Mouse (Mus musculus) liver, embryonic 14.5 days (tissue): ENCODE measurements around the gene Pik3r2. TPM values are rescaled to one million over a fixed set of nuclear protein-coding genes. Genes with fewer than 3 reads are reported as not detected.

Experiments
- ATAC-seq: fragments of 200-750 bp; cut with Nextera tagmentation; 2 replicates; pipeline ENCODE4 v1.8.0; 2017; ENCODE audit warnings: moderate number of reproducible peaks, mild to moderate bottlenecking, moderate library complexity; ENCODE audit not compliant: insufficient read depth
- DNase-seq, 3 experiments: peaks; one replicate each; pipeline ENCODE4 v3.0.0-alpha.2; 2012 to 2013; ENCODE audit warnings: low read depth in 3 of 3, low spot score in 3 of 3
- H3K27ac ChIP-seq: fragments of 300-500 bp; sonication (generic); 2 replicates; pipeline ENCODE4 v1.5.1; 2014; ENCODE audit warnings: moderate library complexity, mild to moderate bottlenecking, control low read depth, inconsistent platforms
- H3K27me3 ChIP-seq: fragments of 300-500 bp; sonication (generic); 2 replicates; pipeline ENCODE4 v1.6.1; 2014; ENCODE audit warnings: mild to moderate bottlenecking, low read length, moderate library complexity; ENCODE audit not compliant: control insufficient read depth, insufficient read depth
- H3K36me3 ChIP-seq: fragments of 300-500 bp; sonication (generic); replicated peaks from 2 replicates; pipeline ENCODE4 v1.6.1; 2014; ENCODE audit warnings: low read depth; ENCODE audit not compliant: control insufficient read depth, insufficient read depth
- H3K4me1 ChIP-seq, 2 experiments: fragments of 200-500 bp in 1 of 2; fragments of 300-500 bp in 1 of 2; sonication (generic) in 1 of 2; replicated peaks; 2 replicates each; pipeline ENCODE4 v1.6.1; 2012 to 2014; ENCODE audit warnings: antibody characterized with exemption in 1 of 2, inconsistent platforms in 1 of 2, low read length in 1 of 2; ENCODE audit not compliant: control insufficient read depth in 2 of 2, insufficient read depth in 2 of 2
- H3K4me2 ChIP-seq: fragments of 300-500 bp; sonication (generic); 2 replicates; pipeline ENCODE4 v1.6.1; 2014; ENCODE audit warnings: low read depth, mild to moderate bottlenecking, control low read depth, moderate library complexity
- H3K4me3 ChIP-seq, 2 experiments: fragments of 200-500 bp in 1 of 2; fragments of 300-500 bp in 1 of 2; sonication (generic) in 1 of 2; 2 replicates each; pipeline ENCODE4 v1.5.1; 2012 to 2014; ENCODE audit warnings: low read depth in 2 of 2, low read length in 2 of 2, mild to moderate bottlenecking in 2 of 2, control low read depth in 1 of 2, inconsistent platforms in 1 of 2, moderate library complexity in 1 of 2; ENCODE audit not compliant: insufficient read depth in 1 of 2
- H3K9ac ChIP-seq: fragments of 300-500 bp; sonication (generic); replicated peaks from 2 replicates; pipeline ENCODE4 v1.6.1; 2014; ENCODE audit warnings: mild to moderate bottlenecking, control low read depth, moderate library complexity
- H3K9me3 ChIP-seq: fragments of 300-500 bp; sonication (generic); 2 replicates; pipeline ENCODE4 v1.6.1; 2016; ENCODE audit warnings: low read length, mixed read lengths; ENCODE audit not compliant: control insufficient read depth
- CTCF ChIP-seq: IDR thresholded peaks from 2 replicates; pipeline ENCODE4 v1.5.1; 2016; ENCODE audit warnings: antibody characterized with exemption, low read depth, control low read depth
- EP300 ChIP-seq: IDR thresholded peaks from 2 replicates; pipeline ENCODE4 v1.6.1; 2016; ENCODE audit warnings: antibody characterized with exemption, low read depth
- WGBS: fragments of 180-500 bp; shearing (Covaris S2); extraction: QIAGEN DNeasy Blood & Tissue Kit; methylation state at CpG from one replicate; pipeline ENCODE4 v1.1.7; 2014; ENCODE audit not compliant: insufficient replicate concordance; 5-methylcytosine and 5-hydroxymethylcytosine counted together
- polyA plus RNA-seq, 2 experiments: library from polyadenylated mRNA; depleted of rRNA in 1 of 2; stranded (reverse) in 1 of 2; unstranded in 1 of 2; fragments of >200 nt; fragmentation: Nextera tagmentation in 1 of 2; extraction: Ambion mirVana in 1 of 2; gene quantifications; 2 replicates each; pipeline versions ENCODE4 v1.2.1 to v1.2.3; 2012 to 2014

The Pik3r2 gene
- polyA plus RNA-seq, 2 experiments: 8.2 to 17.5 TPM

- H3K9me3 ChIP-seq: no peaks in the 10 kb centered on the region
- no peak for ATAC-seq
- H3K27ac ChIP-seq: no peak overlapping the region
- H3K4me2 ChIP-seq: no peak overlapping the region
- no peak overlapping the region for H3K4me3 ChIP-seq
- no peaks in the 10 kb centered on the region for H3K36me3 ChIP-seq
- 66% methylated on average over 2 of the region's 2 CpGs for WGBS
- peaks cover 37% of the 10 kb centered on the region for H3K27me3 ChIP-seq
- TF ChIP-seq CTCF (peak; percentile 46), EP300 (no peak)
- DNase-seq: no peak
- H3K4me1 ChIP-seq: peaks cover 26 to 28% of the 10 kb centered on the region in 2 experiments
- no peak overlapping the region for H3K9ac ChIP-seq
These were observed 18.9 kb upstream of the Pik3r2 start for GRCm38 (mm10) chr8:70795370-70795769.

GRCm38 (mm10) chr8:70794215-70794614 is 17.7 kb upstream of the Pik3r2 start:
- no peak overlapping the region for H3K4me3 ChIP-seq
- peaks cover 27 to 28% of the 10 kb centered on the region in 2 experiments for H3K4me1 ChIP-seq
- H3K4me2 ChIP-seq: no peak overlapping the region
- TF ChIP-seq CTCF: no peak
- no peak for TF ChIP-seq EP300
- no peak overlapping the region for H3K9ac ChIP-seq
- DNase-seq (no peak), ATAC-seq (no peak)
- H3K27ac ChIP-seq: no peak overlapping the region
- H3K9me3 ChIP-seq: no peaks in the 10 kb centered on the region
- H3K36me3 ChIP-seq: no peaks in the 10 kb centered on the region
- H3K27me3 ChIP-seq: peaks cover 26% of the 10 kb centered on the region
- 69% methylated on average over 2 of the region's 2 CpGs for WGBS

- H3K4me1 ChIP-seq: peaks cover 27 to 28% of the 10 kb centered on the region in 2 experiments
- 0 out of 2 replicates have a peak, but pooled peaks have one; percentile 2 for TF ChIP-seq CTCF
- no peak for TF ChIP-seq EP300
- WGBS: under 1% methylated on average over 20 of the region's 20 CpGs
These were observed 16.2 kb upstream of the Pik3r2 start for GRCm38 (mm10) chr8:70792700-70793099.

GRCm38 (mm10) chr8:70791975-70792691 is 15.6 kb upstream of the Pik3r2 start:
- WGBS: 1% methylated on average over 58 of the region's 58 CpGs
- Histone ChIP-seq H3K27ac (peak overlapping the region; percentile 6; the same call in 1 of the 2 replicates), H3K36me3 (no peaks in the 10 kb centered on the region; the same call in 1 of the 2 replicates), H3K27me3 (peaks cover 6% of the 10 kb centered on the region), H3K9me3 (no peaks in the 10 kb centered on the region), H3K4me3 (peak overlapping the region; percentile 67 to 68), H3K9ac (peak overlapping the region; percentile 78), H3K4me2 (peak overlapping the region; percentile 74), H3K4me1 (peaks cover 22 to 27% of the 10 kb centered on the region in 2 experiments)
- DNase-seq (peak; percentile 80 to 84 (median 82)), ATAC-seq (peak; percentile 52)
- TF ChIP-seq CTCF (no peak), EP300 (no peak)

More at GRCm38 (mm10) chr8:70792700-70793099, 16.2 kb upstream of the Pik3r2 start:
- H3K9me3 ChIP-seq: no peaks in the 10 kb centered on the region
- DNase-seq (peak; percentile 54 to 63 (median 62)), ATAC-seq (peak; percentile 4; the same call in 1 of the 2 replicates)
- H3K27me3 ChIP-seq: peaks cover 11% of the 10 kb centered on the region
- H3K4me2 ChIP-seq: peak overlapping the region; percentile 74
- peak overlapping the region; percentile 45 to 67 for H3K4me3 ChIP-seq
- no peak overlapping the region for H3K27ac ChIP-seq
- no peaks in the 10 kb centered on the region; the same call in 1 of the 2 replicates for H3K36me3 ChIP-seq
- no peak overlapping the region for H3K9ac ChIP-seq

- whole genome bisulfite sequencing: 10% methylated on average over 7 of the region's 7 CpGs
- DNase-seq: peak in 2 of 3 experiments; percentile 32 to 39
- peaks cover 17 to 27% of the 10 kb centered on the region in 2 experiments for H3K4me1 ChIP-seq
These were observed 14.8 kb upstream of the Pik3r2 start for GRCm38 (mm10) chr8:70791294-70791701.

More at GRCm38 (mm10) chr8:70791294-70791701, 14.8 kb upstream of the Pik3r2 start:
- Histone ChIP-seq H3K27ac (no peak overlapping the region), H3K27me3 (peaks cover 6% of the 10 kb centered on the region; the same call in 1 of the 2 replicates), H3K4me3 (peak overlapping the region; percentile 67 to 68), H3K36me3 (no peaks in the 10 kb centered on the region; the same call in 1 of the 2 replicates), H3K9ac (peak overlapping the region; percentile 78), H3K9me3 (no peaks in the 10 kb centered on the region), H3K4me2 (peak overlapping the region; percentile 74)
- TF ChIP-seq CTCF (no peak), EP300 (no peak)
- peak; percentile 27 for ATAC-seq
